Mouse (Mus musculus): ENCODE results near the gene Nhs.

DNA sequence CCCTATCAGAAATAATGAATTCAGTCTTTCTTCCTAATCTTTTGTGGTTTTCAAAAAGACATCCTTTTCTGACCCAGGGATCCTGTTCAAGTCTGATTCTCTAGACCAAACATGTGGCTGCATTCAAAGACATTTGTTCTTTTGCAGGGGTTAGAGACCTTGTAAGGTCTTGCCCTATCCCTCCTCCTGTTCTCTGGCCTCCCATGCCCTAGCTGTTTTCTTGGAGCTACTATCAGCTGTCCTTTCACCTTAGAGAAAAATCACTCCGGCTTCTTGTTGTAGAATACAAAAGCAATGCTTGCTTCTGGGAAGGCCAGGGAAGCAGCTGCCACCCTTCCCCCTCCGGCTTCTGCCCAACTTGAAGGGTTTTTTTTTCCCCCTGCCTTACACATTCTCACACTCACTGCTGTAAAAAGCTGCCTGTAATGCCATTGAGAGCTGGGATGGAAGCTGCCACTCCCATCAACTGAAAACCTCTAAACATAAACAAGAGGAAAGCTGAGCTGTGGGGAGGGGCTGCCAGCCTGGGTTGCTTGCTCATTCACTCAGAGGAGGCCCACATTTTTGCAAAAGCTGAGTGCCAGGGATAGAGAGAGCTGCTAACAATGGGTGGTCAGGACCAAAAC is 162.2 kb downstream of the Nhs start:
- TF ChIP-seq CTCF (IDR thresholded peaks at IDR 0.05; ENCODE audit: extremely low read depth, insufficient read length, insufficient replicate concordance, low read depth, low read length) (no peak), POLR2A (IDR thresholded peaks at IDR 0.05; ENCODE audit: low read depth, low read length) (no peak)
